Mouse (Mus musculus) embryo, embryonic 10.5 days (tissue): ENCODE data around the gene Gal3st3.
"Not testable (repeated sequence)": the region's sequence is repeated elsewhere in the genome, so short reads cannot be mapped to it uniquely, and the experiment has no call there.

ENCODE experiments used
- DNase-seq: peaks from one replicate; pipeline ENCODE4 v3.0.0-alpha.2; 2015; ENCODE audit warnings: low spot score

Gal3st3 gene

GRCm38 (mm10) chr19:5306968-5307734, 9.0 kb downstream of the Gal3st3 start:
- peak; percentile 42 for DNase-seq

- DNase-seq, result peak; percentile 66
These were observed 10.9 kb downstream of the Gal3st3 start for GRCm38 (mm10) chr19:5309025-5309424.

- no peak for DNase-seq
These were observed 15.1 kb downstream of the Gal3st3 start for GRCm38 (mm10) chr19:5313189-5313588.

GRCm38 (mm10) chr19:5323801-5324200, 25.7 kb downstream of the Gal3st3 start:
- DNase-seq, result no peak

- DNase-seq, result no peak
These were observed 29.8 kb downstream of the Gal3st3 start for GRCm38 (mm10) chr19:5327970-5328369.

- no peak for DNase-seq
These were observed 36.6 kb downstream of the Gal3st3 start for GRCm38 (mm10) chr19:5334741-5335140.

GRCm38 (mm10) chr19:5335441-5335840, 37.3 kb downstream of the Gal3st3 start, which contains the start of gene Catsper1:
Catsper1 (plus strand) TSS chr19:5335741.
- no peak for DNase-seq

- DNase-seq, result peak; percentile 84
These were observed 39.8 kb downstream of the Gal3st3 start for GRCm38 (mm10) chr19:5337975-5338374.

- no peak for DNase-seq
These were observed 43.2 kb downstream of the Gal3st3 start for GRCm38 (mm10) chr19:5341360-5341759.

GRCm38 (mm10) chr19:5345297-5346131, 47.4 kb downstream of the Gal3st3 start:
- DNase-seq, result no peak

- no peak for DNase-seq
These were observed 49.9 kb downstream of the Gal3st3 start for GRCm38 (mm10) chr19:5348064-5348463.

- DNase-seq, result peak; percentile 66
These were observed 50.7 kb downstream of the Gal3st3 start for GRCm38 (mm10) chr19:5348526-5349501.

GRCm38 (mm10) chr19:5349502-5349873, 51.4 kb downstream of the Gal3st3 start, which contains the start of gene Cst6:
Cst6 (minus strand) TSS chr19:5349574.
- not testable (repeated sequence) for DNase-seq

GRCm38 (mm10) chr19:5353609-5354008, 55.5 kb downstream of the Gal3st3 start:
- no peak for DNase-seq

- peak; percentile 25 for DNase-seq
These were observed 57.9 kb downstream of the Gal3st3 start for GRCm38 (mm10) chr19:5356080-5356479.
